Mouse (Mus musculus) cerebellum, postnatal 25 days (tissue): Measurements from ENCODE around the gene Sae1.

Source experiments
- DNase-seq, 2 experiments: peaks; one replicate each; pipeline ENCODE4 v3.0.0; 2021; ENCODE audit warnings: mixed read lengths in 2 of 2

Gene Sae1

GRCm38 (mm10) chr7:16387160-16388041, at the start of gene Sae1:
Sae1 (minus strand) TSS chr7:16387806.
- DNase-seq: peak; percentile 98

- no peak for DNase-seq
Measured at GRCm38 (mm10) chr7:16435088-16435487, 47.5 kb upstream of the Sae1 start.

GRCm38 (mm10) chr7:16433352-16433971, 45.9 kb upstream of the Sae1 start:
- no peak for DNase-seq

DNA sequence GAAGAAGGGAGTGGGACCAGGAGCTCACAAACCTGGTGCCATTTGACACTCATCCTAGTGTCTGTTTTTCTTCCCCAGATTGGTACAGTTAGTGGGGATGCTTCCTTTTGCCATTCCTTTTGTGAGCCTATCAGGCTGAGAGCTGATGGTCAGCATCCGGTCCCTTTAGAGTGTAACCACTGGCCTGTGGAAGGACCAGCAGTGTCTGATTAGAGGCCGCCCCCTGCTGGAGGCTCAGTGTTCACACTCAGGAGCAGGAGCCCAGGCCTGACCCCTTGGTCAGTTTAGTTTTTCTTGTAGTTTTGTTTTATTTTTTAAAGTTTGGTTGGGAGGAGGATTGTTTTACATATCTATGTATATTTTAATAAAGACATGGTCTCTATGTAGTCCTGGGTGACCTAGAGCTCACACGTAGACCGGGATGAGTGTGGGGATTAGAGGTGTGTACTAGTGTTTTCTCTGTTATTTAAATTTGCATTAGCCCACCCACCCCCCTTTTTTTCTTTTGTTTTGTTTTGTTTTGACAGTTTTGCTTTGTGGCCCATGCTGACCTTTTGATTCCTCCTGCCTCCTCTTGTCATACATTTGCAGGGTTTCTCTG, 38.6 kb upstream of the Sae1 start:
- peak; percentile 81 to 91 for DNase-seq

- no peak for DNase-seq
Measured at GRCm38 (mm10) chr7:16425721-16426120, 38.1 kb upstream of the Sae1 start.

GRCm38 (mm10) chr7:16423731-16424130, 36.1 kb upstream of the Sae1 start:
- DNase-seq: no peak

DNA sequence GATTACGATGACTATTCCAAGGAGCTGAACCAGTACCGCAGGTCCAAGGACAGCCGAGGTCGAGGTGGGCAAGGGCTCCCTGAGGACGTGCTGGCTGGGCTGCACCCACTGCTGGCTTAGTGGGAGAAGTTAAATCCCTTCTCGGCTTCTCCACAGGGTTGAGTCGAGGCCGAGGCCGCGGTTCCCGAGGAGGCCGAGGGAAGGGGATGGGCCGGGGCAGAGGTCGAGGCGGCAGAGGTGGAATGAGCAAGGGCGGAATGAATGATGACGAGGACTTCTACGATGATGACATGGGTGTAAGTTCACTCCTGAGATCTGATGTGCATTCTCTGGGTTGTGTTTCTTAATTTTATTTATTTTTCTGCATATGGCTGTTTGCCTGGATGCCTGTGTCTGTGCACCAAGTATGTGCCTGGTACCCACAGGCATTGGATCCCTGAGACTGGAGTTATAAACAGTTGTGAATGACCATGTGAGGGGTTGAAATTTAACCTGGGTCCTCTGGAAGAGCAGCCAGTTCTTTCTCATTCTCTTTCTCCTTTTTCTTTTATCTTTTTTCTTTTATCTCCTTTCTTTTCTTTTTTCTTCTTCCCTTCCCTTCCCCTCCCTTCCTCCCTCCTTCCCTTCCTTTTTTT, 34.7 kb upstream of the Sae1 start:
- DNase-seq: no peak

DNA sequence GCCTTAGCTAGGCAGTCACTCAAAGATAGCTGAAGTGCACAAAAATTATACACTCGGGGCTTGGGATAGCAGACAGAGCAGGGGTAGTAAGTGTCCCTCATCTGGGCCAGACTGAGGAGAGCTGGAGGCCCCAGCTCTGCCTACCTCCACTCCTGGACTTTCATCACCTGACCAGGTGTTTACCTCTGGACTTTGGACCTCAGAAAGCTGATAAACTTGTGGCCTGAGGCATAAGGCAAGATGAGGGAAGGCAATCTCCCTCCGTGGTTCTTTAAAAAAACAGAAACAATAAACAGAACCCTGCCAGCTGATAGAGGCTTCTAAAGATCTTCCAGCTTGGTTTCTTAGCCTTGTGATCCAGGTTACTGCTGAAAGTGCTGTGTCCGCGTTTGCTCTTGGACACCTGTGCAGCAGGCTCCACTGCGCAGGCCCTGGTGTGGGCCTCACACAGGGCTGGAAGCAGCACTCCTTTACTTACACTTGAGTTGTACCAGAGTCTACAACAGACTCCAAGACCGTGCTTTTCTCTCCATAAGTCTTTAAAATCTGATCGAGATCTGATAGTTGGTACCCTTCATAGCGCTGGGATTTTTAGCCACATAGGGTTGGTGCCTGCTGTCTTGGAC, 33.0 kb upstream of the Sae1 start:
- no peak for DNase-seq

DNA sequence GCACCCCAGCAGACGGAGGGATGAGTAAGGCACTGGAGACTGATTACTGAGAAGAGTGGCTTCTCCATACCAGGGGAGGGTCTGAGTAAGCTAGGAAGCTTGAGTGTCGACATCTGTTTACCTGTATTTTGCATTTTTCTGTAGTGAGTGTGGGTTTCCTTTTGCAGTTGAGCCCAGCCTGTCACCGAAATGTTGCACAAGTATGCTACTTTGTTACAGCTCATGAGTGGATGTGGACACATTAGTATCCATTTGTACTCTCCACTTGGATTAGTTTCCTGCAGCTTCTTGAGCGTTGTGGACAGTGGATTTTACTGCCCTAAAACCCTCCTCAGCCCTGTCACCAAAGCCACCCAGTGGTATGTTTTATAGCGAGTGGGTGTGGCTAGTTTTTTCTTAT, 31.1 kb upstream of the Sae1 start:
- no peak for DNase-seq

DNA sequence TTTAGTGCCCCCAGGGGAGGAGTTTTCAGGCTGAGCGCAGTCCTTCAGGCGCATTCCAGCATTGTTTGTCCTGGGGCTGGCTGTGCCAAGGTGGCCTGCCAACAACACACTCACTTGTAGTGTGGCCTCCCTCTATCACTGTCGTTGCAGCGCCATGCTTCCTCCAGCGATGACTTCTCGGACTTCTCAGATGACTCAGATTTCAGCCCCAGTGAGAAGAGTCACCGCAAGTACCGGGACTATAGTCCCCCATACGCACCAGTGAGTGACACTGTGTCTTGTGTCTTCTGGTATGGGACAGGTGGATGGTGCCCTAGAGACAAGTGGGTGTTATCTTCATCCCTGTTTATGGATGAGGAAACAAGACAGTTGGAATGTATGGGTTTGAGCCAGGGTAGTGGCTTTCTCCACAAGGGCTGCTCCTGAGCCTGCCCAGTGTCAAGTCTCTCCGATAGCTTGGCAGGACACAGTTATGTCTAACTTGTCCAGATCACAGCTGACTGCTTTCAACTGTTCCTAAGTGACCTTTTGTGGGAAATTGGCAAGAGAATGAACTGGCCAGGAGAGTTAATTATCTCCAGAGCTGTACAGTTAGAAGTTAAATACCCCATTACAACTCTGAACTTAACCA, 29.6 kb upstream of the Sae1 start:
- DNase-seq: no peak

- DNase-seq: no peak
Measured at GRCm38 (mm10) chr7:16415426-16415825, 27.8 kb upstream of the Sae1 start.

DNA sequence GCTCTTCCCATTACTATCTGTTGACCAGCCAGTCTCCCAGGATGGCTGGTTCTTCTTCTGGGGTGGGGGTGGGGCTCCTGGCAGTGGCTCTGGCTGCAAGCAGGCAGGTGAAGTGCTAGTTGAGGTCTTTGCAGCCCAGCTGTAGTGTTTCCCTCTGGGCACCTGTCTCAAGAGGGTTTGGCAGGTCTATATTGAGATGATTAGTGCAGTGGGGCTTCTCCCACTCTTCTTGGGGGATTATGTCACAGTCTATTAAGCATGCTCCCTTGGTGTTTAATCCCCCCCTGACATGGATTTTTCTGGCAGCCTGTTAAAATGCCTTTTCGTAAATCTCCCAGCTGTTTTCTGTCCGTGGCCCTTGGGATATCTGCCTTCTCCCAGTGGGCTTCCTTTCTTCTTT, 25.3 kb upstream of the Sae1 start:
- no peak for DNase-seq

- no peak for DNase-seq
Measured at GRCm38 (mm10) chr7:16412220-16412896, 24.8 kb upstream of the Sae1 start.

- DNase-seq: no peak
Measured at GRCm38 (mm10) chr7:16411100-16411499, 23.5 kb upstream of the Sae1 start.

DNA sequence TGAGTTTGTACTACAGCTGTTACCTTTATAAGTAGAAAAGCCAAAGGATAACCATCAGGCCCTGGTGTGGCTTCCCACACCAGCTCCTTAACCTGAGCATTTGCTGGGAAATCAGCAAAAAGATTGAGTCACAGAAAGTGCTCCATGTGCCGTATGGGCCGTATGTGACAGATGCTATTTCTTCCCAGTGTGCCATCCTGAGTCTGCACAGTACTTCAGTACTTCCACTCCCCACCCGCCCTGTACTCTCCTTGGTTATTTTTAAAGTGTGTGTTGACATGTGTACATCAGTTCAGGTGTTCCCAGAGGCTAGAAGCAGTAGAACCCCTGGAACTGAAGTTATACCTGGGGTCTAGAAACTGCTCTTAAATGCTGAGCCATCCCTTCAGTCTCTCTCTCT, 19.4 kb upstream of the Sae1 start:
- DNase-seq: no peak

GRCm38 (mm10) chr7:16405516-16406351, 18.1 kb upstream of the Sae1 start:
- DNase-seq: peak; percentile 41 to 42

GRCm38 (mm10) chr7:16405073-16405455, 17.5 kb upstream of the Sae1 start:
- DNase-seq: peak; percentile 43 to 46

DNA sequence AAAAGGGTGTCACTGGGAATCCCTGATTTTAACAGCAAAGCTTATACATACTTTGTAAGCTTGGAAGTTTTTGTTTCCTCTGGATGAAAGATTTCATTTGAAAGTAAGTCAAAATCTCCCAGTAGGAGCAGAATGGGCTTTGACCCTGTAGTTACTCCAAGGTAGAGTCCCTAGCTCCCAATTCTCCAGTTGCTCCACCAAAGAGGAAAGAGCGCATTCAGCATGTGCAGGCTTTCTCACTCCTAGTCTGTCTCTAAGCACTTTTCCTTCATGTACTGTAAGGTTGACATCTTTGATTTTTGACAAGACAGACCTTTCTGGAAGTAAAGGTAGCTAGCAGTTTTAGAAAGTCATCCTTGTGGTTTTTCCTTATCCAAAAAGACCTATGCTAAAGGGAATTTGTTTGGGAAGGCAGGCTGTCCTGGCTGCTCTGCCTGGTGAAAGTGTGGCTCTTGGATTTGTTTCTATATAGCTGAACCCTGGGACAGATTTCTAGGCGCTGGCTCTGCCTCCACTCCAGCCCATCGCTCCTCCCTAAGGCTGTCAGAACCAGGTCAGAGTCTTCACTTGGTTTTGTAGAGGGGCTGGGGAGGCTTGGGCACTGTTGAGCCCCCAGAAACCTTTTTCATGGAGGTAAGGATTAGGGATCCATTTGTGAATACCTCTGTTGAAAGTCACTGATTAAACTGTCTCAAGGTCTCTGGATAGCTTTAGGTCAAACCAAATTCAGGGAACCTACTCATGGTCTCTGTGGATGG, 16.9 kb upstream of the Sae1 start:
- peak; percentile 36 to 38 for DNase-seq

- peak; percentile 33 to 35 for DNase-seq
Measured at GRCm38 (mm10) chr7:16402968-16403948, 15.7 kb upstream of the Sae1 start.
